ENCODE assay signal across 8 mouse cellular contexts in the genomic region with DNA sequence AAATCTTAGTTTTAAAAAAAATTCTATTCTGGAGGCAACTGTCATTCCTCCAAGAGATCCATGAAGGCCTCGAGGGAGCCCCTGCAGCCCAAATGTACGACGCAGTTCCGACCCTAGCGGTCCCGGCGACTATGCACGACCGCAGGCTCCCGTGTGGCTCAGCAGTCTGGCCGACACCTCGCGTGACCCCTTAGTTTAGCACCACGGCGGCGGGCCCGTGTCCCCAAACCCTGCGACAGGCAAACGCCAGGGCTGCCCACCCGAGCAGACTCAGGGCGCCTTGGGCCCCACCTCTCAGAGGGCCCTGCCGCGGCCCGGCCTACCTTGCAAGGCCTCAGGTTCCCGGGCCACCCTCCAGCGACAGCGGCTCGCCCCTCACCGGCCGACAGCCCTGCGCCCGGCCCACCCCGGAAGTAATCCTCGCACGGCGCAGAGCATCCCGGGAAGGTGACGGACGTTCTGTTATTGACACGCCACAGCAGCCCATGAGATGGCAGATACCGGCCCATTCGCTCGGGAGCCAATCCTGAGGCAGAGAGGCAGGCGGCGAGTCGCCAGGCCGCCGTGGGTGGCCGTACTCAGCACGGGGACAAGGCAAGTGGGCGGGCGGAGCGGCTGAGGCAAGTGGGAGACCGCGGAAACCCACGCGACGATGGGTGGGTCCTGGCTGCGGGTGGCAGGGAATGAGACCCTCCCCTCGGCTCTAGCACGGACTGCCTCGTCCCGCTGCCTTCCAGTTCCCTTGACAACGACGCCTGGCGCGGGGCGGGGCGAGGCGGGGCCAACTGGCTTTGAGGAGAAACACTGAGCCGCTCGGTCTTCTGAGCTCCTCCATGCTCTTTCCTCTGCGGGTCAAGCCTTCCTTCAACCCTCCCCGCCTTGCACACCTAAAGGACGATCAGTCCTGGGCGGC. TPM values are rescaled to one million over a fixed set of nuclear protein-coding genes. Genes with fewer than 3 reads are reported as not detected.
A peak's percentile ranks its signal among the peaks of the same experiment; 100 is the strongest.
DNase-seq lines count a peak whose midpoint lies in the region; ATAC-seq lines count a peak whose summit lies in the region.

Gene Anks3, minus strand, starts transcription at position 409 of the 913 bp plus-strand sequence.

- H3K9ac ChIP-seq in heart, embryonic 13.5 days, result peak within 1 kb of the TSS; percentile 90
- peak within 1 kb of the TSS; percentile 86 for H3K9ac ChIP-seq in liver, embryonic 12.5 days
- peak within 1 kb of the TSS; percentile 88 for H3K9ac ChIP-seq in stomach, embryonic 15.5 days

- peaks cover 24% of the 10 kb centered on the region for H3K4me1 ChIP-seq in heart, embryonic 13.5 days
- H3K4me1 ChIP-seq in liver, embryonic 12.5 days, result peaks cover 29% of the 10 kb centered on the region
- peaks cover 15% of the 10 kb centered on the region for H3K4me1 ChIP-seq in stomach, embryonic 15.5 days

- peaks cover 16% of the 10 kb centered on the region for H3K36me3 ChIP-seq in heart, embryonic 13.5 days
- H3K36me3 ChIP-seq in liver, embryonic 12.5 days, result peaks cover 8% of the 10 kb centered on the region
- H3K36me3 ChIP-seq in stomach, embryonic 15.5 days, result no peaks in the 10 kb centered on the region

- peak; percentile 92 for DNase-seq in CD4-positive helper T cell, adult 2 months (ENCODE audit: low read depth, low spot score)
- peak; percentile 96 for DNase-seq in brain, embryonic 18.5 days (ENCODE audit: low read depth, low spot score)
- peak; percentile 98 for DNase-seq in kidney, postnatal 10 days
- peak; percentile 95 to 97 for DNase-seq in natural killer cell, adult 2 months (ENCODE audit: low spot score in 2 of 2)

- peak within 1 kb of the TSS; percentile 75 for H3K27ac ChIP-seq in heart, embryonic 13.5 days (replicated peaks)
- H3K27ac ChIP-seq in liver, embryonic 12.5 days, result peak within 1 kb of the TSS; percentile 88
- peak within 1 kb of the TSS; percentile 83 for H3K27ac ChIP-seq in stomach, embryonic 15.5 days

- H3K9me3 ChIP-seq in heart, embryonic 13.5 days, result no peaks in the 10 kb centered on the region
- no peaks in the 10 kb centered on the region for H3K9me3 ChIP-seq in liver, embryonic 12.5 days (replicated peaks)
- H3K9me3 ChIP-seq in stomach, embryonic 15.5 days, result no peaks in the 10 kb centered on the region

- WGBS in heart, embryonic 13.5 days, result under 1% methylated on average over 75 of the region's 76 CpGs
- under 1% methylated on average over 68 of the region's 76 CpGs for WGBS in liver, embryonic 12.5 days (ENCODE audit: insufficient replicate concordance)
- under 1% methylated on average over 74 of the region's 76 CpGs for WGBS in stomach, embryonic 15.5 days

- H3K4me3 ChIP-seq in heart, embryonic 13.5 days, result peak within 1 kb of the TSS; percentile 82
- H3K4me3 ChIP-seq in liver, embryonic 12.5 days, result peak within 1 kb of the TSS; percentile 92
- H3K4me3 ChIP-seq in stomach, embryonic 15.5 days (replicated peaks), result peak within 1 kb of the TSS; percentile 98

- H3K4me2 ChIP-seq in heart, embryonic 13.5 days, result peak within 1 kb of the TSS; percentile 86
- peak within 1 kb of the TSS; percentile 82 for H3K4me2 ChIP-seq in liver, embryonic 12.5 days
- peak within 1 kb of the TSS; percentile 86 for H3K4me2 ChIP-seq in stomach, embryonic 15.5 days

- peak; percentile 95 for ATAC-seq in erythroid progenitor cell, adult 5-6 weeks (replicated peaks; ENCODE audit: low FRiP score, poor library complexity, severe bottlenecking)
- peak; percentile 95 for ATAC-seq in heart, embryonic 13.5 days (ENCODE audit: extremely low read depth, insufficient number of reproducible peaks, low FRiP score, low TSS enrichment)
- peak; percentile 99 for ATAC-seq in liver, embryonic 12.5 days
- peak; percentile 97 for ATAC-seq in stomach, embryonic 15.5 days (ENCODE audit: insufficient read depth, low FRiP score, low read depth)

- no peaks in the 10 kb centered on the region for H3K27me3 ChIP-seq in heart, embryonic 13.5 days (replicated peaks)
- H3K27me3 ChIP-seq in liver, embryonic 12.5 days (replicated peaks), result no peaks in the 10 kb centered on the region
- H3K27me3 ChIP-seq in stomach, embryonic 15.5 days (replicated peaks), result no peaks in the 10 kb centered on the region

RNA-seq across cellular contexts. Expression of gene Anks3, which starts in this region (rescaled TPM):
- 13.0 and 20.9 TPM in 2 replicates for total RNA-seq in erythroid progenitor cell, adult 5-6 weeks (2015; ENCODE audit: low replicate concordance)
- total RNA-seq in erythroid progenitor cell, adult 5-6 weeks (2017; ENCODE audit: low replicate concordance), result 15.3 and 28.9 TPM in 2 replicates
- 31.8 and 32.3 TPM in 2 replicates for polyA plus RNA-seq in heart, embryonic 13.5 days (2015; fragmentation: Nextera tagmentation; extraction: Ambion mirVana)
- polyA plus RNA-seq in liver, embryonic 12.5 days (2016; fragmentation: Nextera tagmentation; extraction: Ambion mirVana), result 16.8 and 19.7 TPM in 2 replicates
- polyA plus RNA-seq in stomach, embryonic 15.5 days (2015; fragmentation: Nextera tagmentation; extraction: Ambion mirVana), result 48.7 and 53.0 TPM in 2 replicates

Comparison
In these comparisons a context has a peak if more than half of its experiments do, and no peak if none do; other contexts are left out.
1. Peak in every context shown above with its lines: DNase-seq, ATAC-seq, H3K4me3 ChIP-seq and H3K27ac ChIP-seq.